Mouse (Mus musculus) heart, adult 18-20 months (tissue): Measurements from ENCODE around the gene Dync2li1. TPM values are rescaled to one million over a fixed set of nuclear protein-coding genes. Genes with fewer than 3 reads are reported as not detected.

ENCODE experiments used
- DNase-seq, 2 experiments: peaks; one replicate each; pipeline ENCODE4 v3.0.0; 2021 to 2022; ENCODE audit warnings: mixed read lengths in 1 of 2
- total RNA-seq, 2 experiments: library from RNA; stranded (reverse); gene quantifications; 2 replicates each; pipeline ENCODE4 v1.2.3; 2021

Gene Dync2li1
- total RNA-seq, 2 experiments from 2014 or later: 2.9 to 3.2 TPM

- no peak for DNase-seq
Observed at GRCm38 (mm10) chr17:84645894-84646293, 19.6 kb downstream of the Dync2li1 start.

GRCm38 (mm10) chr17:84646477-84646876 is 20.2 kb downstream of the Dync2li1 start:
- DNase-seq: no peak

GRCm38 (mm10) chr17:84647630-84648029 is 21.3 kb downstream of the Dync2li1 start:
- DNase-seq: no peak

DNA sequence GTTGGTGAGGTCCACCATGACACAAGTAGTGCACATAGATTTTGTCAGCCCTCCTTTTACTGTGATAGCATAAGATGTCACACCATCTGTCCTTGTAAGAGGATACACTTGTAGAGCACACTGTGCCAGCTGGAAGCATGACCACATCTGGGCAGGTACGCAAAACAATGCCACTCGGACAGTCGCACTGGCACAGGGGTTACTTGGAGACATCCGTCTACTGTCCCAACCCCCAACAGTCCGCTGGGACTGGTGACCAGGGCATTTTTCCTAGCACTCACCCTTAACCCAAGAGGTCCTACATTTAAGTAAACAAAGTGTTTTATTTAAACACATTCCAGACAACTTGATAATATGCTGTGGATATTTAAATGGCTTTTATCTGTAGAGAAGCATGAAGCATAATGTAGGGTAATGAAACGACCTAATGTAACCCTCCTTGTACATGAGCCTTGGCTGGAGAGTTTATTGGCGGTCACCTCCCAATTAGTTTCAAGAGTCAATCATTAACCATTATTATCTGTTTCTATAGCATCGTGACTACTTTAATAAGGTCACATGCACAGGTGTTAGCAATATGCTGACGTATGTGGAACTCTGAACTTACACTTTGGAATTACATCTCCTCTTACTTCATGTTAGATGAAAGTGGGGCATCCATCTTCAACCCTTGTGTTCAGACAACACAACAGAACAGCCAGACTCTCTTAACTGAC is 24.2 kb downstream of the Dync2li1 start:
- DNase-seq: no peak

GRCm38 (mm10) chr17:84653544-84653943 is 27.2 kb downstream of the Dync2li1 start:
- DNase-seq: no peak

- no peak for DNase-seq
Observed at GRCm38 (mm10) chr17:84656205-84656604, 29.9 kb downstream of the Dync2li1 start.

DNA sequence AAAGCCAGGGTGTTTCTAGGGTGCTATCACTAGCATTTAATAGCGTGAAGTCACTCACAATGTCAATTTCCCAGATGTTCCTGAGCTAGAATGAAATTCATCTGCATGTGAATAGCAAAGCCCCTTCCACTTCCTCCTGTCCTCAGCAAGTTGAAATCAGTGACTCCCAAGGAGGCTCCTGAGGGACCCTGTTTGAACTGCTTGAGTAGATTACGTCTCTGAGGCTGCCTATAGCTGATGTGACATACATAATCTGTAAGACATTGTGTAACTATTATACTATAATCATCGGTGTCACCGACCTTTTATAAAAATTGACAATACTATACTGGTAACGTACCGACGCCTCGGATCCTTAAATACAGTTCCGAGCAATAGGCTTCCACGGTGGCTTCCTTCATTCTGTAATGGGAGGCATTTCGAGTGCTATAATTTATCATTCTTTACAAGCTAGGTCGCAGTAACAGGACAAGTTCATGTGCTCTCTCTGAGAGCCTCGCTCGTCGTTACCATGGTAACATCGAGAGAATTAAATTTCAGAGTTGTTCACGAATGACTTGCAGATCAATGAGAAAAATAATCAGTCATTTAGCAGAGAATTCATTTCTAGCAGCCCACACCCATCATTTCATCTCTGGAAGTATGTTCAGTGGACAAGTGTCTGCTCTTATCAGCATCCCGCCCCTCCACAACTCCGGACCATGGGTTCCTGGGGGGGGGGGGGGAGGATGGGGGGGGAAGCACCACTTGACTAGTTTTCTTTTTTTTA is 30.5 kb downstream of the Dync2li1 start:
- no peak for DNase-seq

DNA sequence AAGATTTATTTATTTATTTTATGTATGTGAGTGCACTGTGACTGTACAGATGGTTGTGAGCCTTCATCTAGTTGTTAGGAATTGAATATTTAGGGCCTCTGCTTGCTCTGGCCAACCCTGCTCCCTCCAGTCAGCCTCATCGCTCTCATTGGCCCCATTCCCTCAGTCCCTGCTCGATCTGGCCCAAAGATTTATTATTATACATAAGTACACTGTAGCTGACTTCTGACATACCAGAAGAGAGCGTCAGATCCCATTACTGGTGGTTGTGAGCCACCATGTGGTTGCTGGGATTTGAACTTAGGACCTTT is 31.1 kb downstream of the Dync2li1 start:
- no peak for DNase-seq

- DNase-seq: no peak
Observed at GRCm38 (mm10) chr17:84657782-84658181, 31.5 kb downstream of the Dync2li1 start.

DNA sequence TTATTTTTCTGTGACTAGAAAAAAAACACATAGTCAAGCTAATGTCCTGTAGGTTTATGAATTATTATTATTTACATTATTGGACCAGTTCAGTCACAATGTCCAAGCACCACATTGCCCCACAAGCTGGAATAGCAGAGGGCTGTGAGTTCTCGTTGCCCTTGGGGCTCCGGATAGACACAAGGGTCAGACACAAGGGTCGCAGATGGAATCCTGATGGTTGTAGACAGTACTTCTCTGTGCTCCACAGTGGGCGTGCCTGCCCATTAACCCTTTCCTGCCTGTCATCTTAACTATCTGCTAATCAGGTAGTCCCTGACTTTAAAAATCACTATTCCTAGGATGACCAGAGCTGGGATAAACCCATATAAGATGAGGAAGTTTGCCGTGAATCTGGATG is 31.9 kb downstream of the Dync2li1 start:
- DNase-seq: no peak

DNA sequence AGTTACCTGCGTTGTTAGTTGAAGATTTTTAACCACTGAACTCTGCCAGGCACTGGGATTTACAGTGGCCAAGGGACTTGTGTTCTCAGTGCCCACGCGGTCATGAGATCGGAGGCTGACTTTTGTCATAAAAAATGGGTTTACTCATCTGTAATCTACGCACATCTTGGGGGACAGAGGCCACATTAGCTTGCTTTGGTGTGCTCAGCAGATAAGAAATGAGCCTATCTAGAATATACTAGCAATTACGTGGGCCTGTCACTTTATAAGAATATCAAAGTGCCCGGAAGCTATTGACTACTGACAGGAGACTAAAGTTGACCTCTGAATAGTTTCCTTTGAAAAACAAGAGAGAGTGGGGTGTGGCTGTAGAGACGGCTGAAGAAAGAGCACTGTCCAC is 32.7 kb downstream of the Dync2li1 start:
- DNase-seq: no peak

GRCm38 (mm10) chr17:84665053-84665452 is 38.8 kb downstream of the Dync2li1 start:
- DNase-seq: no peak

GRCm38 (mm10) chr17:84665691-84666090 is 39.4 kb downstream of the Dync2li1 start:
- no peak for DNase-seq

GRCm38 (mm10) chr17:84667848-84668247 is 41.6 kb downstream of the Dync2li1 start:
- no peak for DNase-seq

GRCm38 (mm10) chr17:84672376-84673369 is 46.4 kb downstream of the Dync2li1 start:
- no peak for DNase-seq

GRCm38 (mm10) chr17:84674048-84674447 is 47.8 kb downstream of the Dync2li1 start:
- no peak for DNase-seq

- no peak for DNase-seq
Observed at GRCm38 (mm10) chr17:84675204-84675603, 48.9 kb downstream of the Dync2li1 start.

- peak; percentile 6 to 21 for DNase-seq
Observed at GRCm38 (mm10) chr17:84675951-84676366, 49.7 kb downstream of the Dync2li1 start, which contains the start of gene Abcg8. TSS of gene Abcg8 (plus strand) at chr17:84676302.

DNA sequence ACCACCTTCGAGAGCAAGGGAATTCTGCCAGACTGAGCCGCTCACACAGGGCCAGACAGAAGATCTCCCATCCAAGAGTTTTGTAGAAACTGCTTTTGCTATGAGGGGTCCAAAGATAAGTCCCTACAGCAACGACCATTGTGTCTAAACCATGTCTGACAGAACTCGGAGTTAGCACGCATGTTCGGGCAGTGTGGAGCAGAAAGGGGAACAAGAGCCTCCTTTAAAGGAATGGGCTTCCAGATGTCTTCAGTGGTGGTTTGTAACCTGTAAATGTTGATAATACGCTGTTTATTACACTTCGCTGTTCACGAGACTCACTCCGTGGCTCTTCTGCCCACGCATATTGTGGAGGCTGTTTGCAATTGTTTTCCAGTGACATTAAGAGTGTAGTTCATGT is 51.3 kb downstream of the Dync2li1 start:
- DNase-seq: no peak

DNA sequence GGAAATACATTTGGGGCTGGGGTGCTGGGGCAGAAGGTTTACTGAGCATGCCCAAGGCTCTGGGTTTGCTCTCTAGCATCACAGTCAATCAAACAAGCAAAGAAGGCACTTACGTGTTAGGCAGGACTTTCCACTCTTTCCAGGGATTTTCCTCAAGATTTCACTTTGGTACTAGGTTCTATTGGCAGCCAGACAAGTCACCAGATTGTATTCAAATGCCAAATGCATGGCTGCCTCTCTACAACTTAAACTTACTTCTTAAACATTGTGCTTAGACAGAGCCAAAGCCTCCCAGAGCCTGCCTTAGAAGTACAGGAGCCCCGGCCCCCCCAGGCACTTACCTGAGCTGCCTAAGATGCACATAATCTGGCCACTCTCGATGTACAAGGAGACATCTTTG is 55.4 kb downstream of the Dync2li1 start:
- no peak for DNase-seq

DNA sequence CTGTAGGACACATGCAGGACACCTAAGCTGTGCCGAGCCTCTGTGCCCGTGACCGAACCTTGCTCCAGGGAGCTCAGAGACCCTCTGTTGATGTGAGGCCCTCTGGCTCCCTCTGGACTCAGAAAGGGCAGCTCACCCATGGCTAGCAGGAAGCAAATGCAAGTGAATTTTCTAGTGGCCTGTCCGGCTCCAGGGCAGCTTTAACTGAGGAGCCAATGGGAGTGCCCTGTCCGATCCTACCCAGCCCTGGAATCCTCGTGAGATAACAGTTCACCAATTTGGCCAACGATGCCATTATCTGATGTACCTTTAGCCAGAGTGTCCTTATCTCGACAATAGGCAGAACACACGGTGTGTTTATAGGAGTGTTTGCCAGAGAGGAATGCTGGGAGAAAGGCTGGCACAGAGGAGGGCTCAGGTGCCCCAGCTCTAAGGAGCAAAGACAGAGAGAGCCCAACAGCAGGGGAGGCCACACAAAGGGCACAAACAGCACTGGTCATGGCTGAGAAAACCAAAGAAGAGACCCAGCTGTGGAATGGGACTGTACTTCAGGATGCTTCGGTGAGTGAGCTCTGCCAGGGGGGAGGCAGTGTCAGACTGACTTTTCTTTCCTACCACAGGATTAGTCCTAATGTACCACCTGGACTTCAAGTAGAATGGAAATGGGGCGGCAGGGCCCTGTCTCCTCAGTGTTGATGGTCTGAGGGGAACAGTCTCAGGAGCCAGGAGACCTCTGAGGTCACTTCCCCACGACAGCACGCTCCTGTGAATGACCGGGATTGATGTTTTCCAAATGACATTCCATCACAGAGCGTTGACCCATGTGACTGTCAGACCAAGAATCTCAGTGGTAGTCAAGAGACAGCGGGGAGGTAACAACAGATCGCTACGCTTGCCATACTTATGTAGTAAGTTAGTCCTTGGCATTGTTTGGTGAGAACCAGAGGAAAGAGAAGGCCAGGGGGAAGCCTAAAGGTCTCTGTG is 56.7 kb downstream of the Dync2li1 start, which contains the start of gene Abcg5:
Gene Abcg5, minus strand, starts transcription at position 278 of the 984 bp plus-strand sequence.
- no peak for DNase-seq
